Mouse (Mus musculus) stomach, postnatal 0 days (tissue): ENCODE measurements around the gene Pygo2. TPM values are rescaled to one million over a fixed set of nuclear protein-coding genes. Genes with fewer than 3 reads are reported as not detected.

Experiments used
- ATAC-seq: fragments of 200-750 bp; cut with Nextera tagmentation; 2 replicates; pipeline ENCODE4 v1.8.0; 2017; ENCODE audit not compliant: low FRiP score, low TSS enrichment
- DNase-seq: peaks from one replicate; pipeline ENCODE4 v3.0.0-alpha.2; 2016; ENCODE audit warnings: low spot score
- H3K27ac ChIP-seq: fragments of 300-500 bp; sonication (generic); replicated peaks from 2 replicates; pipeline ENCODE4 v1.5.1; 2014; ENCODE audit warnings: mild to moderate bottlenecking, control low read depth
- H3K27me3 ChIP-seq: fragments of 300-500 bp; sonication (generic); 2 replicates; pipeline ENCODE4 v1.6.1; 2014; ENCODE audit warnings: low read length; ENCODE audit not compliant: control insufficient read depth, insufficient read depth
- H3K36me3 ChIP-seq: fragments of 300-500 bp; sonication (generic); 2 replicates; pipeline ENCODE4 v1.6.1; 2014; ENCODE audit warnings: low read length, mixed read lengths; ENCODE audit not compliant: control insufficient read depth, insufficient read depth
- H3K4me1 ChIP-seq: fragments of 300-500 bp; sonication (generic); replicated peaks from 2 replicates; pipeline ENCODE4 v1.6.1; 2014; ENCODE audit warnings: antibody characterized with exemption; ENCODE audit not compliant: control insufficient read depth, insufficient read depth
- H3K4me2 ChIP-seq: fragments of 300-500 bp; sonication (generic); replicated peaks from 2 replicates; pipeline ENCODE4 v1.6.1; 2014; ENCODE audit warnings: low read depth, mild to moderate bottlenecking, control low read depth, moderate library complexity
- H3K4me3 ChIP-seq: fragments of 300-500 bp; sonication (generic); 2 replicates; pipeline ENCODE4 v1.5.1; 2014; ENCODE audit warnings: low read depth, low read length, control low read depth
- H3K9ac ChIP-seq: fragments of 300-500 bp; sonication (generic); 2 replicates; pipeline ENCODE4 v1.6.1; 2014; ENCODE audit warnings: mild to moderate bottlenecking, low read length, control low read depth, mixed read lengths
- H3K9me3 ChIP-seq: fragments of 300-500 bp; sonication (generic); 2 replicates; pipeline ENCODE4 v1.6.1; 2016; ENCODE audit warnings: low read length; ENCODE audit not compliant: control insufficient read depth
- CTCF ChIP-seq: IDR thresholded peaks from 2 replicates; pipeline ENCODE4 v1.5.1; 2016; ENCODE audit warnings: antibody characterized with exemption, low read depth, mild to moderate bottlenecking, moderate library complexity
- EP300 ChIP-seq: optimal IDR thresholded peaks from 2 replicates; pipeline ENCODE3; 2016; ENCODE audit warnings: antibody characterized with exemption
- WGBS: fragments of 180-500 bp; shearing (Covaris S2); extraction: QIAGEN DNeasy Blood & Tissue Kit; methylation state at CpG from one replicate; pipeline ENCODE4 v1.1.7; 2014; 5-methylcytosine and 5-hydroxymethylcytosine counted together
- polyA plus RNA-seq: library from polyadenylated mRNA; unstranded; fragments of >200 nt; fragmentation: Nextera tagmentation; extraction: Ambion mirVana; gene quantifications from 2 replicates; pipeline ENCODE4 v1.2.1, GENCODE M21; 2015

Gene Pygo2
- polyA plus RNA-seq, 1 experiment from 2014 or later: 18.0 TPM

DNA sequence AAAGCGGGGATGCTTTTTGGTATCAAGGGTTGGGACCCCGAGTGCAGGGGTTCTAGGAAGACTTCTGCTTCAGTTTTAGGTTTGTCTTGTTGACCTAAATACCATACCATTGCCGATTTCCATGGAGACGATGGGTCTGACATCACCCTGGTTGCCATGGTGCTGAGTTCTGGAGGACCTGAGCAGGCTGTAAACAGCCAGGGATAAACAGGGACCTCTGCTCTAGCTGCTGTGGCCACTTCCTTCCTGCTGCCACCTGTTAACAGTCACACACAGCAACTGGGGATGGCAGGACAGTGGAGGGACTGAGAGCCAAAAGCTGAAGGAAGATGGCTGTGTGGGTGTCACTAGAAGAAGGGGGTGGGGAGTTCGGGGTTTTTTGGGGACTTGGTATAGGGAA is 7.3 kb downstream of the Pygo2 start:
- peaks cover 5% of the 10 kb centered on the region for H3K4me1 ChIP-seq
- peak; percentile 43; the same call in 1 of the 2 replicates for ATAC-seq
- DNase-seq: peak; percentile 37
- H3K27me3 ChIP-seq: no peaks in the 10 kb centered on the region
- WGBS: 28% methylated on average over 5 of the region's 5 CpGs
- TF ChIP-seq EP300 (no peak), CTCF (no peak)
- peaks cover 5% of the 10 kb centered on the region; the same call in 1 of the 2 replicates for H3K36me3 ChIP-seq
- peak overlapping the region; percentile 67 for H3K4me2 ChIP-seq
- peak overlapping the region; percentile 48 for H3K4me3 ChIP-seq
- H3K27ac ChIP-seq: peak overlapping the region; percentile 66
- H3K9me3 ChIP-seq: no peaks in the 10 kb centered on the region
- H3K9ac ChIP-seq: peak overlapping the region; percentile 59

DNA sequence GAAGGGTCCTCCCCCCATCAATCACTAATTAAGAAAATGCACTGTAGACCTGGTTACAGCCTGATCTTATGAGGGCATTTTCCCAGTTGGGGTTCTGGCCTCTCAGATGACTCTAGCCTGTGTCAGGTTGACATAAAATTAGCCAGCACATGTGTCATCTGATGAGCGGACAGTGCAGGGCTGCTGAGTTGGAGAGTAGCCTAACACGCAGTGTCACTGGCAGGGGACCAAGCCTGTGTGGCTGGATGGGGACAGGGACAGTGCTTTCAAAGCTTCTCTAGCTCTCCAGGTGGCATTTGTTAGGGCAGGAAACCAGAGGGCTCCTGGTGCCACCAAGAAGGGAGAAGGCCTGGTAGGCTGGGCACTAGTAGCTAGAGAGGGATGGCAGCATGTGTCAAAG is 10.7 kb downstream of the Pygo2 start:
- WGBS: 88% methylated on average over 2 of the region's 2 CpGs

DNA sequence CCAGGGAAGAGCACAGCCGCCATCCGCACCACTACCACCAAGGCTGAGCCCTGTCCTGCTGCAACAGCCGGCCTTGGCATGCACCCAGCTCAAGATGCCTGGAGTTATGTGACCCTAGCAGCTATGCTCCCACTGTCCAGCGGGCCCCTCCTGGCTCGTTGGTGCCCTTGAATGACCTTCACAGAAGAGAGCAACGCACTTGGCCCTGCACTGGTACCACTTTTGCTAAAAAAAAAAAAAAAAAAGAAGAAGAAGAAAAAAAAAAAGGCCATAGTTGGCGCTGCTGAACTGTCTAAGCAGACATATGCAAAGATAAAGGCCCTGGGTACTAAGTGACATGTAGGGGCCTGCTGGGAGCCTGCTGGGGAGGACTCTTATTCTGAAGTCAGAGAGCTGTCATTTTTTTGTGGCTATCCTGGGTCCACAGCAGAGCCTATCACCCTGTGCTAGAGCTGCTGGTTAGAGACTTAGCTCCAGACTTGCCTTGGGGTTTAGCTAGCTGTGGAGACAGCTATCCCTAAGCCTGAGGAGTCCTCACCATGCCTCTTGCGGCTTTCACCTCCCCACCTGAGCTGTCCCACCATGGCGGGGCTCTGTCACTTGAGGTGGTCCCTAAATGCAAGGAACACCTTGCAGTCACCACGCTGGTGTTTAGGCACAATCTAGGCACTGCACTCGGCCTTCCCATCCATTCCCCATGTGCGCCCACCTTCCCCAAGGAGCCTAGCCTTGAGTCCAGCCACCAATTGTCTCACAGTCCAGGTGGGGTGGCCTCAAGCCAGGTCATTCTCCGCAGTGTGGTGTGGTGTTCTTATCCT is 18.9 kb downstream of the Pygo2 start:
- WGBS: 54% methylated on average over 13 of the region's 13 CpGs
- DNase-seq: no peak
- Histone ChIP-seq H3K9me3 (no peaks in the 10 kb centered on the region), H3K27ac (0 out of 2 replicates have a peak overlapping the region, but pooled peaks have one; percentile 18), H3K9ac (no peak overlapping the region), H3K36me3 (peaks cover 5% of the 10 kb centered on the region; the same call in 1 of the 2 replicates), H3K4me2 (0 out of 2 replicates have a peak overlapping the region, but pooled peaks have one; percentile 5), H3K4me3 (no peak overlapping the region), H3K4me1 (no peaks in the 10 kb centered on the region), H3K27me3 (no peaks in the 10 kb centered on the region)
- ATAC-seq: peak; percentile 4; the same call in 1 of the 2 replicates
- TF ChIP-seq CTCF (no peak), EP300 (no peak)

More for the DNA sequence above, 10.7 kb downstream of the Pygo2 start:
- Histone ChIP-seq H3K36me3 (peaks cover 7% of the 10 kb centered on the region; the same call in 1 of the 2 replicates), H3K9ac (no peak overlapping the region), H3K27ac (no peak overlapping the region), H3K4me2 (no peak overlapping the region), H3K9me3 (no peaks in the 10 kb centered on the region), H3K4me3 (no peak overlapping the region), H3K4me1 (peaks cover 5% of the 10 kb centered on the region), H3K27me3 (no peaks in the 10 kb centered on the region)
- TF ChIP-seq CTCF: no peak
- TF ChIP-seq EP300: no peak
- DNase-seq (no peak), ATAC-seq (no peak)

DNA sequence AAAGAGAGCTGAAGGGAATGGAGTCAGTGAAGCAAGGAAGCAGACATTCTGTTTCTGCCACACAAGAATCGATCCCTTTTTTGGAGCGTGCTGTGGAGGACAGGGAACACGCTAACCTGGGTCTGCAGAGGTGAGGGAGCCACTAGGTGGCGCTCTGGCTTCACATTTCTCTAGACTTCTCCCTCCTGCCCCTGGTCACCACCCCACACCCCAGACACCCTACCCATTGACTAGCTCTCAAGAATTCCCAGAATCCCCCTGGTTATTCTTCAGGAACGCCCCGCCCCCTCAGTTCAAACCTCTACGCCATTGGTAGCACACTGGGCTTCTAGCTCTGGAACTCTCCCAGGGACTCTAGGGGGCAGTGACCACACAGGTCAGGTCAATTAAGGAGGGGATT is 19.5 kb downstream of the Pygo2 start:
- Histone ChIP-seq H3K4me1 (no peaks in the 10 kb centered on the region), H3K27ac (0 out of 2 replicates have a peak overlapping the region, but pooled peaks have one; percentile 18), H3K36me3 (peaks cover 5% of the 10 kb centered on the region; the same call in 1 of the 2 replicates), H3K9ac (no peak overlapping the region), H3K4me2 (no peak overlapping the region), H3K4me3 (no peak overlapping the region), H3K27me3 (no peaks in the 10 kb centered on the region), H3K9me3 (no peaks in the 10 kb centered on the region)
- 55% methylated on average over 7 of the region's 7 CpGs for WGBS
- DNase-seq (peak; percentile 81), ATAC-seq (peak; percentile 67)
- TF ChIP-seq CTCF (peak; percentile 82), EP300 (no peak)

DNA sequence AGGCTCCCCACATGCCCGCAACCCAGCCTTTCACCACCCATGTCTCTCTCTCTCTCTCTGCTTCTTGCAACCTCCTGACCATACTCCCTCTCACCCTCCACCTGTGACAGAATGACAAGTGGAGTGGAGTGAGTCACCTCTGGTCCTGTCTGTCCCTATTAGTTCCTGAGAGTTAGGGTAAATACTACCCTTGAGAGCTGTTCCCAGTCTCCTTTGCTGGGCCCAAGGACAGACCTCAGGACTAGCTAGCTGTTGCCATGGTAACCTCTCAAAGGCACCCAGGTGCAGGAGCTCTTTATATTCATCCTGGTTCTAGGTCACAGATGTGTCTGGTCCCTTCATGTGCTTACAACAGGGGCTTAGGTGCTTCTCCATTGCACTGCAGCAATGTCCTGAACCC is 21.9 kb downstream of the Pygo2 start:
- no peak for DNase-seq
- H3K9me3 ChIP-seq: no peaks in the 10 kb centered on the region
- no peak overlapping the region for H3K4me3 ChIP-seq
- H3K36me3 ChIP-seq: no peaks in the 10 kb centered on the region; the same call in 1 of the 2 replicates
- ATAC-seq: no peak
- H3K9ac ChIP-seq: no peak overlapping the region
- TF ChIP-seq CTCF: no peak
- TF ChIP-seq EP300: no peak
- no peak overlapping the region for H3K27ac ChIP-seq
- 80% methylated on average over 1 of the region's 1 CpGs for WGBS
- H3K4me1 ChIP-seq: no peaks in the 10 kb centered on the region
- H3K27me3 ChIP-seq: no peaks in the 10 kb centered on the region
- no peak overlapping the region for H3K4me2 ChIP-seq
